Mouse (Mus musculus) right cerebral cortex, postnatal 4 days (tissue): ENCODE measurements around the gene Azin2.

ENCODE experiments used
- DNase-seq: peaks from one replicate; pipeline ENCODE4 v3.0.0-alpha.2; 2022

Gene Azin2

GRCm38 (mm10) chr4:128892188-128892587 lies 70.1 kb downstream of the Azin2 start:
- no peak for DNase-seq

DNA sequence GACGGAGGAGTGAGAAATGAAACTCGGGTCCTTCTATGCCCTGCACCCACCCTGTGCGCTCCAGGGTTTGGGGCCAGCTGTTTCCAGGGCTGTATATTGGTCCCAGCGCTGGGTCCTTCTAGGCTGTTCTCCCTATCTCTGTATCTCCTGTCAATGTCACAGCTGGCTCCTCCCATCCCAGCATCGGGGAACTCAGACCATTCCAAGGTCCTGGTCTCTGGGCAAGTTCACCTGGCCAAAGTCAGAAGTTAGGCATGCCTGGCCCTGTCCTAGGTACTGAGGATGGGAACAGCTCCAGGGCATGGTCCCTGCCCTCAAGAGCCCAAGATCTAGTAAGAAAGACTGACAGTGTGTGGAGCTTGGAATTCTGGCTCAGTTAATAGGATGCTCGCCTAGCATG lies 70.5 kb downstream of the Azin2 start:
- DNase-seq, result no peak

DNA sequence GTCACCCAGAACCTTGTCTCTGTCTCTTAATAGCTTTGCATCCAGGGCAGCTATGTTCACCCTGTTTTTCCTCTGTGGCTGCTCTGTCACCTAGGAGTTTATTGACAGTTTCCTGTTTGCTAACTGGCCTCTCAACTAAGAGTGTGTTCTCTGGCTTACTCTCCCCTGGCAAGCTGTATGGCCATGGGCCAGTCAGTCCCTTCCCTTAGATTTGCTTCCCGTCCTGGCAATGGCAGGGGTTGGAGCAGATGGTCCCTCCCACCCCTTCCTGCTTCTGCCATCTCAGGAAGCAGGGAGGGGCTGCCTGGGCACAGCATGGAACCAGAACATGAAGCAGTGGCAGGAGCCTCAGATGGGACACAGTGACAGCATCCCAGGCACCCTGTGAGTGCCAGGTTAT lies 71.1 kb downstream of the Azin2 start:
- DNase-seq, result peak; percentile 54

GRCm38 (mm10) chr4:128889752-128890630 lies 72.3 kb downstream of the Azin2 start:
- DNase-seq, result no peak

GRCm38 (mm10) chr4:128888436-128888990 lies 73.7 kb downstream of the Azin2 start:
- no peak for DNase-seq

GRCm38 (mm10) chr4:128887641-128888091 lies 74.6 kb downstream of the Azin2 start:
- DNase-seq, result no peak

- no peak for DNase-seq
These were observed 75.2 kb downstream of the Azin2 start for GRCm38 (mm10) chr4:128887026-128887425.

DNA sequence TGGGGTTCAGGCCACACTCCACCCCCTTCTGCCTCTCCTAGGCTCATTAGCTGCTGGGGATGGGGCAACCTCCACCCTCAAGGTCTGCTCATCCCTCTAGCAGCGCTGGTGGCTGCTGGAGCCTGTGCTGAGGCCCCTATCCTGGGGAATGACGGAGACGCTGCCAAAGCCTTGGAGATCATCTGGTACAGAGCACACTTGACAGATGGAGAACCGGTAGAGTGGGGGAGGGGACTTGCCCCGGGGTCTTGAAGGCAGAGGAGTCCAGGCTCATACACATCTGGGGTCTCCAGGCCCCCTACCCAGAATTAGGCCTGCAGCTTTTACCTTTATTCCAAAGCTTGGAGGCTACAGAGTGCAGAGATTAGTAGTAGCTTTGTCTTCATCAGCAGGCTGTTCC lies 75.7 kb downstream of the Azin2 start:
- DNase-seq, result no peak

DNA sequence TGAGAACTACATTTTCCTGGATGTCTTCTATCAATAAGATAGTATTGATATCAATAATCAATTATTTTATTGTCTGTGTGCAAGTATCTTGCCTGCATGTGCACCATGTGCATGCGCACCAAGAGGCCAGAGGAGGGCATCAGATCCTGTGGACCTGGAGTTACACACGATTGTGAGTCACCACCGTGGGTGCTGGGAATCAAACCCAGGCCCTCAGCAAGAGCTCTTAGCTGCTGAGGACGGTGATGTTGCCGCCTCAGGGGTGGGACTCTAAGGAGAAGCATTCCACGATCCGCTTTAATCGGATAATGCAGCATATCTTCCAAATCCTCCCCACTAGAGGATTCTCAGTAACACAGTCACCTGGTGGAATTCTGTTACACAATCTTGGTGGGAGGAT lies 76.7 kb downstream of the Azin2 start:
- DNase-seq, result no peak

DNA sequence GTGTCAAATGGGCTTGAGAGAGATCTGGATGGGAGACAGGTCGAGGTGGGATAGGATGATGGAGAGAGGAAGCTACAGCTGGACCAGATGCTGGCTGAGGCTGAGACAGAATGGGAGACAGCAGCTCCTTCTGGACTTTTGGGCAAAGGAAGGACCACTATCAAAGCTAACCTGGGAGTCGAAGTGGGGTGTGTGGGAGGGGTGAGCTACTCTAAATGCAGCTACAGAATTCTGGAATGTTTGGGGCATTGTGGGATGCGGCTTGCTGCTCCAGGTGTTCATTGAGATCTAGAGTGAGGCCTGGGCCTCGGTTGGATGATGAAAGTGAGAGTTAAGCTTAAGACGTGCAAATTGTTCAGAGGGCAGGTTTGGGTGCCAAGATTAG lies 77.5 kb downstream of the Azin2 start:
- DNase-seq, result no peak

DNA sequence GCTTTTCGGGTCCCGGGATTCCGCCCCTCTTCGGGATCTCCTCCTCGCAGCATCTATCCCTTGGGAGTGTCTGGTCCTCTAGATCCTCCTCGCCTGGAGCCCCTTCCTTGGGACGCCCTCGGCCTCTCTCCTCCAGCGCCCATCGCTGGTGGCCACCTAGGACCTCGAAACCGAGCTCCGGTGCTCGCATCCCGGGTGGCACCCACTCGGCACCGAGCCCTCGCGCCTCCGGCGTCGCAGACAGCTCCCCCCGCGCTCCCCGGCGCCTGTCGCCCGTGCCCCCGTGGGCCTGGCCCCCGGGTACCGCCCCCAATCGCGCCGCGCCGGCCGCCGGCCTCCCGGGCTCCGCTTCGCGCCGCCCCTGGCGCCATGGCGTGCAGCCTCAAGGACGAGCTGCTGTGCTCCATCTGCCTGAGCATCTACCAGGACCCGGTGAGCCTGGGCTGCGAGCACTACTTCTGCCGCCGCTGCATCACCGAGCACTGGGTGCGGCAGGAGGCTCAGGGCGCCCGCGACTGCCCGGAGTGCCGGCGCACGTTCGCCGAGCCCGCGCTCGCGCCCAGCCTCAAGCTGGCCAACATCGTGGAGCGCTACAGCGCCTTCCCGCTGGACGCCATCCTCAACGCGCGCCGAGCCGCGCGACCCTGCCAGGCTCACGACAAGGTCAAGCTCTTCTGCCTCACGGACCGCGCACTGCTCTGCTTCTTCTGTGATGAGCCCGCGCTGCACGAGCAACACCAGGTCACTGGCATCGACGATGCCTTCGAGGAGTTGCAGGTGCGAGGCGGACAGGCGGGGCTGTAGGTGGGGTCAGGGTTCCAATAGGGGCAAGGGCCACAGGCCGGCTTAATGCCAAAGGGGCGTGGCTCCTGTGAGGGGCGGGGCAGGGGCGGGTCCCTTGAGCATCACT lies 78.2 kb downstream of the Azin2 start:
- DNase-seq, result peak; percentile 61

DNA sequence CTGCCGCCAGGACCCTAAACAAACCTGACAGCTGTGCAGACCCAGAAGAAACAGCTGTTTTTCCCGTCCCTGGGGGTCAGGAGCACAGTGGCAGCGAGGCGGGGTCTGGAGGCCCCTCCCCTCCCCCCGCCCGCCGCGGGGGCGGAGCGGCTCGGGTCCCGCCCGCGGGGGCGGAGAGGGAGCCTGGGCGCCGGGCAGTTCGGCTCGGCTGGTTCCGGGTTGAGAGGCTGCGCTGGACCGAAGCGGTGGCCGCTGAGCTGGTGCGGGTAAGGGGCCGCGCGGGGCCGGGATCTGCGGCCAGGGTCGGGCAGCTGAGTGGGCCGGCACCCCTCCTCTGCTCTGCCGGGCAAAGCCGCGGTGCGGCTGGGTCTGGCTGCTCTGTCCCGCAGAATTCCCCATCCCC lies 78.9 kb downstream of the Azin2 start, which contains the start of gene Trim62:
TSS of gene Trim62 (plus strand) at position 202 of the 403 bp plus-strand sequence.
- DNase-seq, result peak; percentile 71
